Mouse (Mus musculus) ES-Bruce4 (cell line): ENCODE measurements around the gene Fam81a.

Experiments used
- CTCF ChIP-seq: IDR thresholded peaks from one replicate; pipeline ENCODE4 v1.8.1; 2011; ENCODE audit warnings: low read depth, low read length
- EP300 ChIP-seq: IDR thresholded peaks from 2 replicates; pipeline ENCODE4 v1.6.1; 2011; ENCODE audit warnings: low read depth, low read length; ENCODE audit not compliant: insufficient read depth
- POLR2A ChIP-seq: IDR thresholded peaks from one replicate; pipeline ENCODE4 v1.8.1; 2011; ENCODE audit warnings: low read length; ENCODE audit not compliant: insufficient read depth

- peak; percentile 65 for TF ChIP-seq CTCF
- no peak for TF ChIP-seq POLR2A
- TF ChIP-seq EP300, result no peak
Measured at GRCm38 (mm10) chr9:70040570-70040969, 101.8 kb downstream of the Fam81a start.
